Mouse (Mus musculus) mouse trophoblast stem cell (cell line): Measurements from ENCODE around the gene Olfr304.
"Not testable (repeated sequence)": the region's sequence is repeated elsewhere in the genome, so short reads cannot be mapped to it uniquely, and the experiment has no call there.

Experiments used
- in situ Hi-C, 2 experiments: fragments of 300-500 bp; cut with MseI, MboI; formaldehyde crosslinking; loops; 2 replicates in 1 of 2; 3 replicates in 1 of 2; pipeline ENCODE4 v1.15.1; 2025

Gene Olfr304

DNA sequence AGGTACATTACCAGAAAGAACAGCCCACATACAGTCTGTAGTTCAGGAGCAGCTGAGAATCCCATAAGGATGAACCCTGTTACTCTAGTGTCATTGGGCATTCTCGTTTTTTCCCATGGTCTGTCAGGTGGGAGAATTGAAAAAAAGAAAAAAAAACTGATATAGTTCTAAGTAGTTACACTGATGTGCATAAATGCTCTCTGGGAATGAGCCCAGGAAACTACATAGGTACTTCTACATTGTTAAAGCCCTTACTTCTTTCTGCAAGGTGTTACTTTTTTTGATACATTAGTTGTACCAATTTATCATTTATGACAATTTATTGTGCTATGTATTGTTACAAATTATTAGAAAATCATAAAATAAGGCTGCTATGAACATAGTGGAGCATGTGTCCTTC lies at the start of gene Olfr304:
Gene Olfr304, minus strand, starts transcription at position 101 of the 400 bp plus-strand sequence.
- in situ Hi-C loops: no loop called here

DNA sequence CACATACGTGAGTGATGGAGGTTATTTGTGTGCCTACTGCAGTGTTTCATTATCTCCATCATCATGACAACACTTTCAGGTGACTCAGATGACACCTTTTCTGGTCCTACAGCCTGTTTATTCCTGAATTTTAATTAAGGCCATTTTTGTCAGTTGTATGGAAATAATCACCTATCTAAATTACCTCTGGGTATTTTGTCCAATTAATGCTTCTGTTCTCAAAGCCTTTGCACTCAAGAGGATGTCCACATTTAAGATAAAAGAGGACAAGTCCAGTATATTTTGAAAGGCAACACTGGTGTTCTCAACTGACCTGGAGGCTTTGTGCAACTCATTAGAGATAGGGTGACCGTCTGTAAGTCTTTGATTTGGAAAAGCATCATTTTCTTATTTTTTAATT lies 17.1 kb upstream of the Olfr304 start, which contains the start of gene Olfr301:
Gene Olfr301, plus strand, starts transcription at position 301 of the 400 bp plus-strand sequence.
- in situ Hi-C loops: no loop called here

DNA sequence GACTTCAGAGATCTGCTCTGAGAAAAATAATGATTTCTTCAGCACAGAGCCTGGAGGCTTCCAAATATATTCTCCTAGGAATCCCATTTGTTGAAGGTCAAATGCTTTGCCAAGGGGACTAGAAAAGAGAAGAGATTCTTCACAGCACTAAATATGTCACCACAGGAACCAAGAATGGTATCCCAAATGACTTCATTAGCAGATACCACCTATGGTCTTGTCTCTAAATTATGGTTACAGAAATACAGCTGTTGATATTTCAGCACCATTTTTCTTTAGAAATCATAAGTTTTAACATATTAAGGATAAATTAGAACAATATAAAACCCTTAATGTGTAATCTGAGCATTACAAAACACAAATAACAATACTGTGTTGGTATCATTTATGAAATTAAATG lies 11.2 kb upstream of the Olfr304 start, which contains the start of gene Olfr303:
Gene Olfr303, minus strand, starts transcription at position 101 of the 400 bp plus-strand sequence.
- in situ Hi-C loops: no loop called here

DNA sequence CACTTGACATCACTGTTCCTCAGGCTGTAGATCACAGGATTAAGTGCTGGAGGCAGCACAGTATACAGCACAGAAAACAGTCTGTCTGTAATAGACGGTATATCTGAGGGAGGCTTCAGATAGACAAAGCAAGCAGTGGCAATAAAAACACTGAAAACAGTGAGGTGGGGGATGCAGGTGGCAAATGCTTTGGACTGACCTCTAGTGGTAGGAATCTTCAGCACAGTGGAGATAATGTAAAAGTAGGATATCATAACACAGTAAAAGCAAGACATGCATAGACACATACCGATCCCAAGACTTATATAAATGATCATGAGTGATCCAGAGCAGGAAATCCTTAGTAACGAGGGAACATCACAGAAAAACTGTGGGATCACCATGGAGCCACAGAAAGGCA lies 689 bp downstream of the Olfr304 start:
- in situ Hi-C loops: no loop called here

DNA sequence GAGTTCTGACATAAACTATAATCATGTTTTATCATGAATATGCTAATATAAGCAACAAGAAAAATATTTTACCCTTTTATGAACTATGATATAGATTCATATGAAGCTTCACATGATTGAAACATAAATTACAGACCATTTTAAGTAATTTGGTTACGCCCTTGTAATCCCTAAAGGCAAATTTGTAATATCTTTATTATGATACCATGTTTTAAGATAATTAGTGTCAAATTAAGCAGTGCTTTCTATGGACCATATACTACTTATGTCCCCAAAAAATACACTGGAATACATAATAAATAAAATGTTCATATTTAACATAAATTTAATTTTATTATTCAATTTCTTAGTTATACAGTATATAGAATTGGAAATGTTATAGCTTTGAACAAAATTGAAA lies 19.6 kb downstream of the Olfr304 start, which contains the start of gene Olfr305:
Gene Olfr305, minus strand, starts transcription at position 101 of the 400 bp plus-strand sequence.
- in situ Hi-C loops: no loop called here

DNA sequence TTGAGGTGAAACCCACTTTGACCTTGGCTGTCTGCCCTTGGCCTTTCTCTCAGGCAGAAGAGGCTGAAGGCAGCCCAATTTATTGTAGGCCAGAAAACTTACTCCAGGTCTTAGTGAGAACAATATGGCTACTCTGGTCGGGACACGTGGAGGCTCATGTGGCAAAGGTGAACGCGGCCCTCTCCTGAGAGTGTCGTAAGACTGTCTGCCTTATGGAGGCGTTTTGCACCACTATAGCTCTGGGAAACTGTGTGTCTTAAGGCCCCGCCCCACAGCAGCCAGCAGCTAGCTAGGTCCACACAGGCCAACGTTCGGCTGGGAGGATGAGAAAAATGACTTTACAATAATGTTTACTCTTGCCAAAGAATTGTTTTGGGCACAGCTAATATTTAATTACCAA lies 40.2 kb downstream of the Olfr304 start:
- in situ Hi-C loops: not testable (repeated sequence)

DNA sequence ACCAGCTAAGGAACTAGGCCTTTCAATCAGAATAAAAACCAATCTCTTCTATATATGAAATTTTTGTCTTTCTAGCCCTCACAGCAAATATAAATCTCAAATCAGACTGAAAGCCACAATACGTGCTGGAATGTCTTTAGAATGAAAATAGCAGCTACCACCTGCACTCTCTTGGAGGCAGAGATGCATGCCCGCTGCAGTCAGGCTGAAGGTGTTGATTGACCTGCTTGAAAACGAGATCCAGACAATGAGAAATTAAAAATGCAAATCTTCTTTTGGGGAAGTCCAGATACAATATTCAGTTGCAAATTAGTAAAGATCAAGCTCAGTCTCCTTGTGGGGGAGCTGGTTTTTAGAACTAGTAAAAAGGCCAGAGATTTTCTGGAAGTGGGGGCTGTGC lies 42.2 kb downstream of the Olfr304 start:
- in situ Hi-C loops: no loop called here

DNA sequence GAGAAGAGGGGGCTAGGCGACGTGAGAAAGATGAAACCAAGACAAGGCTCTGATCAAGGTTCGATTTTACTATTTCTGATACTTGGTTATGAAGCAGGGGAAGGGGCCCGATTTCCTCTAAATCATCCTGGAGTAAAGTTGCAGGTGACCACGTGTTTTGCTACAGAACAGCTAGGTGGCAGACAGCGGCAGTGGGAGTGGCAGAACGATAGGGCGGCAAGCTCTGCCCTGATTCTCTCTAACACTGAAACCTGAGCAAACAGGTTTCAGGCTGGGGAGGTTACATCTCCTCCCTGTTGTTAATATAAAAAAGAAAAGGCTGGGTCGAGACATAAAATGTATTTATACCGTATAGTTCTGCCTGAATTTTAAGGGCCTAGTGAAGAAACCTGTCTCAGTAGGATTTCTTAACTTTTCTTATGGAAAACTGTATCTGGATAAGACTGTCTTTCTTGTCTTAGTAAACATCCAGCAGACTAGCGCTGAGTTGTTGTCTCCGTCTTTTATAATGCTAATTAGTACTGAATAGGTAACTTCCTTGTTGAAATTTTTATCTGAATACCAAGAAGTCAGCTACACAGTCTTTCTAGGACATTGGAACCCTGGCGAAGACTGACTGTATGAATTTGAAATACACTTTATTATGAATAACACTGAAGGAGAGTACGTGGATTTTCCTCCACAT lies 43.4 kb downstream of the Olfr304 start:
- in situ Hi-C loops: no loop called here

DNA sequence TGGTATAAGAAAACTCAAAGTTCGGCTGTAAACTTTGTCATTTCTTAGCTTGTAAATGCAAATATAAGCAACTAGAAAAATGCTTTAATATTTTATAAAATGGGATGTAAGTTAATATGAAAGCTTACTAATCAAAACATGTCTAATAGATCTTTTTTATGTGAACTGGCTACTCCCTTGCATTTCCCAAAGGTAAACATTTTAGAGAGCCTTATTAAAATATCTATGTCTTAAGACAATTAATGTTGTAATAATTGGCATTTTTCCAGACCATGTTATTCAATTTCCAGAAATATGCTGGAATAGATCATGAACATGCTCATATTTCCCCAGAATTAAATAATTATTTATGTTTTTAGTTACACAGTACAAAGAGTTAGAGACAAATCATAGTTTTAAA lies 49.0 kb downstream of the Olfr304 start, which contains the start of gene Olfr307:
Gene Olfr307, minus strand, starts transcription at position 101 of the 400 bp plus-strand sequence.
- in situ Hi-C loops: no loop called here
